Mouse (Mus musculus): ENCODE results near the gene Klhdc9.
"Not testable (repeated sequence)": the region's sequence is repeated elsewhere in the genome, so short reads cannot be mapped to it uniquely, and the experiment has no call there.

DNA sequence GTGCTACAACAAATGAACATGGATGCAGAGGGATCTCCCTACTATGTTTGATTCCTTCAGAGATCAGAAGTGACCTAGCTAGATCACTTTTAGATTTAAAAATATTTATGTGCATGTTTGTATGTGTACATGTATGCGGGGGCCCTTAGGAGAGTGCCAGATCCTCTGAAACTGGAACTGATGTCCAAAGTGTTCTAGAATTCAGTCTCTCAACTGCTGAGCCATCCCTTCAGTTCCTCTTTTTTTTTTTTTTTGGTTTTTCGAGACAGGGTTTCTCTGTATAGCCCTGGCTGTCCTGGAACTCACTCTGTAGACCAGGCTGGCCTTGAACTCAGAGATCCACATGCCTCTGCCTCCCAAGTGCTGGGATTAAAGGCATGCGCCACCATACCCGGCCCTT lies 34.0 kb downstream of the Klhdc9 start:
- not testable (repeated sequence) for TF ChIP-seq FLI1 (IDR thresholded peaks at IDR 0.05; ENCODE audit: low read length); GATA1 (IDR thresholded peaks at IDR 0.05; ENCODE audit: borderline replicate concordance, low read length)

All from megakaryocyte, embryonic 14.5 days (primary cell).